Mouse (Mus musculus) midbrain, embryonic 13.5 days (tissue): ENCODE measurements around the gene Cntnap2. TPM values are rescaled to one million over a fixed set of nuclear protein-coding genes. Genes with fewer than 3 reads are reported as not detected.

Source experiments
- ATAC-seq: fragments of 200-750 bp; cut with Nextera tagmentation; 2 replicates; pipeline ENCODE4 v1.8.0; 2017; ENCODE audit warnings: mild to moderate bottlenecking, moderate TSS enrichment, moderate library complexity
- H3K27ac ChIP-seq: fragments of 300-500 bp; sonication (generic); 2 replicates; pipeline ENCODE4 v1.5.1; 2015; ENCODE audit warnings: inconsistent platforms, mild to moderate bottlenecking, moderate library complexity
- H3K27me3 ChIP-seq: fragments of 300-500 bp; sonication (generic); 2 replicates; pipeline ENCODE4 v1.6.1; 2015; ENCODE audit warnings: mild to moderate bottlenecking, inconsistent platforms
- H3K36me3 ChIP-seq: fragments of 300-500 bp; sonication (generic); 2 replicates; pipeline ENCODE4 v1.6.1; 2015; ENCODE audit warnings: mild to moderate bottlenecking, inconsistent platforms
- H3K4me1 ChIP-seq: fragments of 300-500 bp; sonication (generic); replicated peaks from 2 replicates; pipeline ENCODE4 v1.6.1; 2015; ENCODE audit warnings: inconsistent platforms
- H3K4me2 ChIP-seq: fragments of 300-500 bp; sonication (generic); replicated peaks from 2 replicates; pipeline ENCODE4 v1.6.1; 2015; ENCODE audit warnings: moderate library complexity, mild to moderate bottlenecking, inconsistent platforms
- H3K4me3 ChIP-seq: fragments of 300-500 bp; sonication (generic); replicated peaks from 2 replicates; pipeline ENCODE4 v1.5.1; 2015; ENCODE audit warnings: mild to moderate bottlenecking, inconsistent platforms
- H3K9ac ChIP-seq: fragments of 300-500 bp; sonication (generic); replicated peaks from 2 replicates; pipeline ENCODE4 v1.6.1; 2015; ENCODE audit warnings: mild to moderate bottlenecking, inconsistent platforms
- H3K9me3 ChIP-seq: fragments of 300-500 bp; sonication (generic); 2 replicates; pipeline ENCODE4 v1.6.1; 2016; ENCODE audit warnings: mild to moderate bottlenecking, inconsistent platforms
- WGBS: fragments of 180-500 bp; shearing (Covaris S2); methylation state at CpG from one replicate; pipeline ENCODE4 v1.1.7; 2015; 5-methylcytosine and 5-hydroxymethylcytosine counted together
- polyA plus RNA-seq: library from polyadenylated mRNA; unstranded; fragments of >200 nt; fragmentation: Nextera tagmentation; extraction: Ambion mirVana; gene quantifications from 2 replicates; pipeline ENCODE4 v1.2.1, GENCODE M21; 2015

Cntnap2 gene
- polyA plus RNA-seq, 1 experiment from 2014 or later: 72.9 TPM

DNA sequence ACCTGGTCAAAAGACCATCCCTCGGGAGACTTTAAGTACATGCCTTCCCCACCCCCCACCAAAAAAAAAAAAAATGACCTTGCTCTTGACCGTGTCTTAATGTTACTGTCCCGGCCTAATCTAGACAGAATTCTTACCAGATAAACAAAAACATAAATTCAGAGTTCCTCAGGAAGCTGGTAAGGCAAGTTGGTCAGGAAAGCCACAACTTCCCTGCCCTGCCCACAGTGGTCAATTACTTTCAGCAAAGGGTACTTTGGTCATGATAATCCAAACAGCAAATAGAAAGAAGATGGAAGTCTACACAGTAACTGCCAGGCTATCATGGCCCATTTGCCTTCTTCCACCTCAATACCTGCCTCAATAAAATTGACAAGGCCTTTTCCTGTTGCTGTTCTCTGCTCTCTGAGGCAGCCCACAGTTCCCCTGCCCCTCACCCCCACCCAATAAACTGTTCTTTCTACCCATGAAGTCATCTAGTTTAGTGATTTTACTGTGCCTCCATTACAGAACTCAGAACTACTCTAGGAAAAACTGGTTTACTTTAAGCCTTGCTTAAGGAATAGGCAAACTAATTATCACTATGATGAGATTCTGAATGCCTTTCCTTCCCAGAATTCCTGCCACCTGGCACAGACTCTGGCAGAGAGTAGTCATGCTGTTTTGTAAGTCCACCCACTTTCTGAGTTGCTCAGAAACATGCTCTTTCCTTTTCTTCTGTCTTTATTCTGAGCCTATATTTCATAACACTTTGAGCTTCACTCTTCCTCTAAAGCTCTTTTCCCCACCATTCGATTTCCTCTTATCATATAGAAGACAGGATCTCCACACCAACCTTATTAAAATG is 1743.3 kb downstream of the Cntnap2 start:
- Histone ChIP-seq H3K36me3 (no peaks in the 10 kb centered on the region), H3K4me2 (no peak overlapping the region), H3K27ac (no peak overlapping the region), H3K9me3 (no peaks in the 10 kb centered on the region), H3K4me1 (no peaks in the 10 kb centered on the region), H3K9ac (no peak overlapping the region), H3K27me3 (no peaks in the 10 kb centered on the region), H3K4me3 (no peak overlapping the region)
- WGBS: 85% methylated on average over 4 of the region's 4 CpGs
- no peak for ATAC-seq

DNA sequence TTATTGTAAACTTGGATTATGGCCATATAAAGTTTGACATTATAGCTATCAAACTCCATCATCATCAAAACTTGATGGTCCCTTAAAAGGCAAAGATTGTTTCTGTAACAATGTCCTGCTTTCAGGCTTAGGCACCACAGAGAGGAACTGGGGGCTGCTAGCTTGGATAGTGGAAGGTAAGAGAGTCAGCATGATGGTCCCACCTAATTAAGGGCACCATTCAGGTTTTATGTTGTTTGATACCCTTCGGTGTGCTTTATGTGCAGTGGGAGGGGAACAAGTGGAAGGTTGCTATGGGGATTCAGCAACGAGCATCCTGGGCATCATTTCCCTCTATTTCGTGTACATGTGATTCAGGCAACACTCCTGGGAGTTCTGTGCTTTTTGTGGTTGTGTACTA is 1797.5 kb downstream of the Cntnap2 start:
- ATAC-seq: no peak
- Histone ChIP-seq H3K27me3 (no peaks in the 10 kb centered on the region), H3K4me3 (no peak overlapping the region), H3K27ac (no peak overlapping the region), H3K4me1 (peaks cover 10% of the 10 kb centered on the region), H3K4me2 (no peak overlapping the region), H3K36me3 (no peaks in the 10 kb centered on the region), H3K9ac (no peak overlapping the region), H3K9me3 (no peaks in the 10 kb centered on the region)
- 73% methylated on average over 3 of the region's 3 CpGs for WGBS

DNA sequence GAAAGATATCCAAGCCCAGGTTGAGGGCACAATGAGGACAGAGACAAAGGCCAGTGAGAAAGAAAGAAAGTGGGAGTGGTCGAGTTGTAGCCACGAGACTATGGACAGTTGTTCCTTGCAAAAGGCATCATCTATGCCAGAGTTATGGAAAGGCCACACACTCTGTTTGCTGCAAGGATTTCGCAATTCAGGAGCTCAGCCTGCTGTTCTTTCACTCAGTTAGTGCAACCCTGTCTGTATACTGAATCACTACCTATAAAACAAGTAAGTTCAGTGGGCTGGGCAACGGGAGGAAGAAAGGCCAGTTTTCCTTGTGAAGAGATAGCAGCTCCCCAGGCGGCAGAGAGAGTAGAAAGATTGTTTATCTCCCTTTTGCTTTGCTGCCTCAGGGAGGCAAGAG is 1801.9 kb downstream of the Cntnap2 start:
- no peak overlapping the region for H3K9ac ChIP-seq
- no peak overlapping the region for H3K4me3 ChIP-seq
- peaks cover 11% of the 10 kb centered on the region for H3K4me1 ChIP-seq
- 0 out of 2 replicates have a peak overlapping the region, but pooled peaks have one; percentile 25 for H3K27ac ChIP-seq
- WGBS: 10% methylated on average over 5 of the region's 5 CpGs
- H3K9me3 ChIP-seq: no peaks in the 10 kb centered on the region
- no peaks in the 10 kb centered on the region for H3K27me3 ChIP-seq
- H3K36me3 ChIP-seq: no peaks in the 10 kb centered on the region
- no peak overlapping the region for H3K4me2 ChIP-seq
- ATAC-seq: 0 out of 2 replicates have a peak, but pooled peaks have one; percentile 4

- no peak for ATAC-seq
- Histone ChIP-seq H3K27ac (no peak overlapping the region), H3K4me1 (peaks cover 5% of the 10 kb centered on the region), H3K9me3 (no peaks in the 10 kb centered on the region), H3K4me2 (no peak overlapping the region), H3K4me3 (no peak overlapping the region), H3K27me3 (no peaks in the 10 kb centered on the region), H3K9ac (no peak overlapping the region), H3K36me3 (no peaks in the 10 kb centered on the region)
Observed at GRCm38 (mm10) chr6:46866317-46866716, 1807.2 kb downstream of the Cntnap2 start.

GRCm38 (mm10) chr6:46886230-46886629 is 1827.1 kb downstream of the Cntnap2 start:
- ATAC-seq: no peak
- Histone ChIP-seq H3K9me3 (no peaks in the 10 kb centered on the region), H3K4me2 (no peak overlapping the region), H3K4me3 (no peak overlapping the region), H3K4me1 (no peaks in the 10 kb centered on the region), H3K27ac (no peak overlapping the region), H3K9ac (no peak overlapping the region), H3K36me3 (no peaks in the 10 kb centered on the region), H3K27me3 (no peaks in the 10 kb centered on the region)
- WGBS: 79% methylated on average over 2 of the region's 2 CpGs

- H3K36me3 ChIP-seq: no peaks in the 10 kb centered on the region
- no peaks in the 10 kb centered on the region for H3K27me3 ChIP-seq
- no peak overlapping the region for H3K4me2 ChIP-seq
- H3K9me3 ChIP-seq: no peaks in the 10 kb centered on the region
- H3K9ac ChIP-seq: no peak overlapping the region
- no peak overlapping the region for H3K4me3 ChIP-seq
- no peaks in the 10 kb centered on the region for H3K4me1 ChIP-seq
- H3K27ac ChIP-seq: no peak overlapping the region
- ATAC-seq: no peak
- 80% methylated on average over 2 of the region's 2 CpGs for WGBS
Observed at GRCm38 (mm10) chr6:46909167-46909566, 1850.0 kb downstream of the Cntnap2 start.

- Histone ChIP-seq H3K27ac (no peak overlapping the region), H3K4me1 (0 out of 2 replicates have a peak, but pooled peaks cover 3% of the 10 kb centered on the region), H3K9ac (no peak overlapping the region), H3K27me3 (no peaks in the 10 kb centered on the region), H3K9me3 (no peaks in the 10 kb centered on the region), H3K36me3 (no peaks in the 10 kb centered on the region), H3K4me2 (no peak overlapping the region), H3K4me3 (no peak overlapping the region)
- ATAC-seq: no peak
- 78% methylated on average over 8 of the region's 8 CpGs for WGBS
Observed at GRCm38 (mm10) chr6:46918701-46919274, 1859.6 kb downstream of the Cntnap2 start.

- no peaks in the 10 kb centered on the region for H3K9me3 ChIP-seq
- H3K4me3 ChIP-seq: no peak overlapping the region
- no peak for ATAC-seq
- no peaks in the 10 kb centered on the region for H3K27me3 ChIP-seq
- H3K9ac ChIP-seq: no peak overlapping the region
- 94% methylated on average over 3 of the region's 3 CpGs for WGBS
- H3K36me3 ChIP-seq: no peaks in the 10 kb centered on the region
- no peak overlapping the region for H3K4me2 ChIP-seq
- H3K4me1 ChIP-seq: 0 out of 2 replicates have a peak, but pooled peaks cover 3% of the 10 kb centered on the region
- no peak overlapping the region for H3K27ac ChIP-seq
Observed at GRCm38 (mm10) chr6:46919973-46920372, 1860.8 kb downstream of the Cntnap2 start.

DNA sequence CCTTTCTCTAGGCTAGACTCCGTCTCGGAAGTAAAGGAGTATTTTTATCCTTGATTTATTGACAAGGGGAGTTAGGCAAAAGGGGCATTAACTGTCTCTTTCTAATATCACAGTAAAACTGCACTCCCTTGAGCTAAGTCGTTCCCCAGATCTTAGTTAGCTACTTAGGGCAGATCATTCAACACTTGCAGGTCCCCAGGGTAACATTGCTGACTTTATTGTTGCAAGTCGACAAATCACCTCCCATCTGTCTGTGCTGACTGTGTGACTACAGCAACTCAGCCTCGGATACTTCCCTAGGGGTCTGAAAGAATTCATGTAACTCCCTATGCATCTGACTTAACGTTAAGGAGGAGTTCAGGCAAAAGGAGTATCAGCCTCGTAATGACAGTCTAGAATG is 1865.6 kb downstream of the Cntnap2 start:
- Histone ChIP-seq H3K9ac (no peak overlapping the region), H3K36me3 (no peaks in the 10 kb centered on the region), H3K4me1 (no peaks in the 10 kb centered on the region), H3K27ac (no peak overlapping the region), H3K9me3 (no peaks in the 10 kb centered on the region), H3K27me3 (no peaks in the 10 kb centered on the region), H3K4me3 (no peak overlapping the region), H3K4me2 (no peak overlapping the region)
- 67% methylated on average over 7 of the region's 7 CpGs for WGBS
- no peak for ATAC-seq

GRCm38 (mm10) chr6:46945703-46946102 is 1886.5 kb downstream of the Cntnap2 start:
- ATAC-seq: no peak
- H3K4me2 ChIP-seq: no peak overlapping the region
- 47% methylated on average over 4 of the region's 4 CpGs for WGBS
- H3K9me3 ChIP-seq: no peaks in the 10 kb centered on the region
- no peaks in the 10 kb centered on the region for H3K36me3 ChIP-seq
- H3K9ac ChIP-seq: no peak overlapping the region
- no peak overlapping the region for H3K27ac ChIP-seq
- peaks cover 8% of the 10 kb centered on the region; the same call in 1 of the 2 replicates for H3K4me1 ChIP-seq
- H3K4me3 ChIP-seq: no peak overlapping the region
- no peaks in the 10 kb centered on the region for H3K27me3 ChIP-seq

DNA sequence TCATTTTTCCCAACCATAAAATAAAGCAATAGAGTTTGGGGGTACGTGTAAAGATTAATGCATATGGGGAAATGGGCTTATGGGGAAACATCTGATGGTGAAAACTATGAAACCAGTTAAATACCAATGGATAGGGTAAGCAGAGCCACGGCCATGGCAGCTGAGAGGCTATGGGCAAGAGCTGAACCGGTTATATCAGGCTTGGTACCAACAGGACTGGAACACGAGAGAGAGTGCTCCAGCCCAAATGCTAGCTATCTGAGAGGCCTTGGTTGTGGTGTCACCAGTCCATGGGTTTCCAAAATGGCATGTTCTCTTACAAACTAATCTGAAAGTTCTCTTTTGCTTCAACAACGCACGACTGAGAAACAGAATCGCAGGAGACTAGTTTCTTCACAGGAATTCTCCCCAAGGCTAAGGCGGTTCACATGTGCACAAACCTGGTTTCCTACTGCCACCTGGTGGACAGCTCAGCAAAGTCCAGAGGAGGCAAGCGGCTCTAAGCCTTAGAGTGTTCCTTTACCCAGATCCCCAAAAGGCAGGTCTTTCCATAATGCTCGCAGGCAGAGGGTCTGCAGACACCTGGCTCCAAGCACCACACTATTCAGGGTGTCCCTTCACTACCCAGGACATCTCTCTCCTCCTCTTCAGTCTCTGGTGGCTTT is 1902.0 kb downstream of the Cntnap2 start:
- H3K4me3 ChIP-seq: no peak overlapping the region
- no peak overlapping the region for H3K9ac ChIP-seq
- no peaks in the 10 kb centered on the region for H3K9me3 ChIP-seq
- H3K4me1 ChIP-seq: no peaks in the 10 kb centered on the region
- H3K4me2 ChIP-seq: no peak overlapping the region
- peak; percentile 98 for ATAC-seq
- H3K36me3 ChIP-seq: no peaks in the 10 kb centered on the region
- WGBS: 35% methylated on average over 10 of the region's 10 CpGs
- no peaks in the 10 kb centered on the region for H3K27me3 ChIP-seq
- H3K27ac ChIP-seq: no peak overlapping the region

DNA sequence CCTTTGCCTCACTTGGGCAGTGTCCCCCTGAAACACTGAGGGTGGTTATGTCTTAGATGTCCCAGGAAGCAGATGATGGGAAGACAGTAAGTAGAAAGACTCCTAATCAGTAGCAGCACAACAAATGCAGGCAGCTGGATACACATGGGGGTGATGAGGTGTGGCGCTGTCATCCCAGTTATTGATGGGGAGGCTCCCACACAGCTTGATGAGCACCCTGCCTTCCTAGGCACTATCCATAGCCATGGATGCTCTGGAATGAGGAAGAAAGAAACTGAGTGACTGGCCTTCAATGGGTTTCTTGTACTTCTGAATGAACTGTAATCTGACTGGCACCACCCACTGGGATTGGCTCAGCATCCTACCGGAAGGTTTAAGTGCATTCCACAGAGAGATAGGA is 1904.1 kb downstream of the Cntnap2 start:
- ATAC-seq: no peak
- no peak overlapping the region for H3K4me3 ChIP-seq
- 72% methylated on average over 2 of the region's 2 CpGs for whole genome bisulfite sequencing

More for the DNA sequence above, 1904.1 kb downstream of the Cntnap2 start:
- no peaks in the 10 kb centered on the region for H3K4me1 ChIP-seq
- H3K4me2 ChIP-seq: no peak overlapping the region
- no peaks in the 10 kb centered on the region for H3K27me3 ChIP-seq
- no peak overlapping the region for H3K9ac ChIP-seq
- no peak overlapping the region for H3K27ac ChIP-seq
- no peaks in the 10 kb centered on the region for H3K36me3 ChIP-seq
- no peaks in the 10 kb centered on the region for H3K9me3 ChIP-seq
